Mouse (Mus musculus) adrenal gland, adult 8-10 months (tissue): ENCODE measurements around the gene Samd4b. TPM values are rescaled to one million over a fixed set of nuclear protein-coding genes. Genes with fewer than 3 reads are reported as not detected.
A peak's percentile ranks its signal among the peaks of the same experiment; 100 is the strongest.

Experiments
- DNase-seq: peaks from one replicate; pipeline ENCODE4 v3.0.0; 2022
- total RNA-seq, 4 experiments: library from RNA; stranded (reverse); gene quantifications; 2 replicates each; pipeline ENCODE4 v1.2.4; 2022

Gene Samd4b
- total RNA-seq, 4 experiments from 2014 or later, result 62.4 to 83.9 (median 73.4) TPM

DNA sequence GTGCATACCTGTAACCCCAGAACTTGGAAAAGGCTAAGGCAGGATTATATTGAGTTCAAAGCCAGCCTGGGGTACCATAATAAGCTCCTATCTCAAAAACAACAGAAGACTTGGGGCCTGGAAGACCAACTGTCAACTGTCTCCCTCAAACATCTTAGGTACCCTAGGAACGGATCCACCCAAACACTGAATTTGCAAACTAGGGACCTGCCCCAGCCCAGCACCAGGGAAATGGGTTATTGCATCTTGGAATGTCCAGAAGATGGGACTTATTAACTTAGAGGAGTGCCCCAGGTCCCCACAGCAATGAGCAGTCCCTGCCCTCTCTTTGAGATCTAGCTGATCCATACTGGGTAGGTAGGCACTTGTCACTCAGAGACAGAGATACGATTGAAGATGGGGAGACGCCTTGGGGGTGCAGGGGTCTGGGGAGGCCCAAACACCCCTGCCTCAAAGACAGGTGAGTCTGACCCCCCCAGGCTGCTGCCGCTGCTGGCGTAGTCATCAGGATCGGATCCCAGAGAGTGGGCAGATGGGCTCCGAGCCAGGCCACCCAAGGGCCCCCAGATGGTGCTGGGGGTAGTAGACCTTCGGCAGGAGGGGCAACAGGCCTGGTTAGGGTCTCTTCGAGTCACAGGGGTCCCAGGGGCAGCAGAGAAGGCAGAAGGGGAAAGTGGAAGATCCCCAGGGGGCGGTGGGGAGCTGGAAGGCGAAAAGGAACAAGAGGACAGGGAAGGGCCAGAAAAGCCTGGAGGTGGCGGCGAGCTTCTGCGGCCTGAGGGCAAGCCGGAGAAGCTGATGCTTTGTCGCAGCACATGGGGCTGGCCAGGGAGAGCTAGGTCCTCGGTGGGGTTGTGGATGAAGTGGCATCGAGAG is 220.5 kb downstream of the Samd4b start:
- no peak for DNase-seq

DNA sequence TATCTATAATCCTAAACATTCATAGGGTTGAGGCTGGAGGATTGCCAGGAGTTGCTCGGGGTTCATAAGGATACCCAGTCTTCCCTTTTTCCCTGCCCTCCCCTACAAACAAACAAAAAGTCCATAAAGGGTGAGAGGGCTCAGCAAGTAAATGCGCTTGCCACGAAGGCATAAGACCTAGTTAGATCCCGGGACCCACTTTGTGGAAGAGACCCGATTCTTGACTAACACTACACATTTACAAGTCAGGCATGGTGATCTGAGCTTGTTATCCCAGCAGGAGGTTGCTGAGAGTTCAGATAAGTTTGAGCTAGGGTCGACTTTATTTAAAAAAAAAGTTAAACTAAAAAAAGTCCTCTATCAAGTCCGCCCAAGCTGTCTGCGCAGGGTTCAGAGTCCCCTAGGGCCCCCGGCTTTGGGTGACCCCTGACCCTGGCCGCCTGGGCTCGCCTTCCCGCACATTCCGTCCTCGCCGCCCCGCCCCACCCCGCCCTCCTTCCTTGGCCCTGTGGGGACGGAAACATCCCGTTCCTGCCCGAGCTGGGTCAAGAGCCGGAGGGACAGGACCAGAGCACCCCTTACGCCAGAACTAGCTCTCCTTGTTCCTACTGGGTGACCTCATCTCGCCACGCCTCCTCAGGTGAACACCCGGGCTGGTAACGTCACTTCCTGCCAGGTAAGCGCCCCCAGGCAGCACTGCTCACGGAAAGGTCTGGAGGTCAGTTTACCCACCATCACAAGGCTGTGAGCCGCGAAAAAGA is 221.8 kb downstream of the Samd4b start:
- peak; percentile 81 for DNase-seq

DNA sequence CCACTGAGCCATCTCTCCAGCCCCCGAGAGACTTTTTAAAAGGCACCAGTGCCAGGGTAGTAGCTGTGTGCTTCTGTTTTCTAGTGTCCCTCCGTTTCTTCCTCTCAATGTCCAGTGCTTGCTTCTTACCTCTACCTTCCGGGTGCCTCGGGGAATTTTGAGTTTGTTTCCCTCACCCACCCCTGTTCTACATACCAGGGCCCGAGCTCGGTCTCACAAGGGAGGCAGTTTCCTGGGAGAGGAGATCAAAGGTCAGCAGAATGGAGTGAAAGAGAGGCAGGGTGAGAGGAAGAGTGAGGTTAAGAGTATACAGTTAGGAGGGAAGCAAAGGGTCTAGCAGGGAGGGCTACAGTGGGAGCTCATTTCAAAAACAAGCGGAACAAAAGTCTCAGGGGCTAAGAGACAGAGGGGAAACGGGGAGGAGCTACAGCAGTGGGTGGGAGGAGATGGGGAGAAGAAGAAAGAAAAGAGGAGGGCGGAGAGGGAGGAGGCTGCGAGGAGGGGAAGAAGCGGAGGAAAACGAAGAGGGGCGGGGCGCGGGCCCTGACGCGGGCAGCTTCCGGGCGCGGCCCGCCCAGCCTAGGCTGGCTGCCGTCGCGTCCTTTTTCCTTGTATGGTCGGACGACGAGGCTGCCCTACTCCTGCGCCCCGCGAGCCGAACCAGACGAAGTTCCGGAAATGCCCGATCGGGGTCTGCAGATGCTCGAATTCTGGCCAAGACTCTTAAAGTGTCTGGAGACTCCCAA is 222.6 kb downstream of the Samd4b start:
- peak; percentile 85 for DNase-seq

DNA sequence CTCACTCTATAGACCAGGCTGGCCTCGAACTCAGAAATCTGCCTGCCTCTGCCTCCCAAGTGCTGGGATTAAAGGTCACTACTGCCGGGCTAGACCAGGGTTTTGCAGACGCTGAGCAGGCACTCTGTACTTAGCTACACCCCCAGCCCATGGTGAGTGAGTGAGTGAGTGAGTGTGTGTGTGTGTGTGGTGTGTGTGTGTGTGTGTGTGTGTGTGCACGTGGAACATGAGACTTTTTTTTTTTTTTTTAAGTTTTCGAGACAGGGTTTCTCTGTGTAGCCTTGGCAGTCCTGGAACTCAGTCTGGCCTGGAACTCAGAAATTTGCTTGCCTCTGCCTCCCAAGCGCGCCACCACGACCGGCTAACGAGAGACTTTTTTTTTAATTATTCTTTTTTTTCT is 223.3 kb downstream of the Samd4b start:
- DNase-seq, result no peak

DNA sequence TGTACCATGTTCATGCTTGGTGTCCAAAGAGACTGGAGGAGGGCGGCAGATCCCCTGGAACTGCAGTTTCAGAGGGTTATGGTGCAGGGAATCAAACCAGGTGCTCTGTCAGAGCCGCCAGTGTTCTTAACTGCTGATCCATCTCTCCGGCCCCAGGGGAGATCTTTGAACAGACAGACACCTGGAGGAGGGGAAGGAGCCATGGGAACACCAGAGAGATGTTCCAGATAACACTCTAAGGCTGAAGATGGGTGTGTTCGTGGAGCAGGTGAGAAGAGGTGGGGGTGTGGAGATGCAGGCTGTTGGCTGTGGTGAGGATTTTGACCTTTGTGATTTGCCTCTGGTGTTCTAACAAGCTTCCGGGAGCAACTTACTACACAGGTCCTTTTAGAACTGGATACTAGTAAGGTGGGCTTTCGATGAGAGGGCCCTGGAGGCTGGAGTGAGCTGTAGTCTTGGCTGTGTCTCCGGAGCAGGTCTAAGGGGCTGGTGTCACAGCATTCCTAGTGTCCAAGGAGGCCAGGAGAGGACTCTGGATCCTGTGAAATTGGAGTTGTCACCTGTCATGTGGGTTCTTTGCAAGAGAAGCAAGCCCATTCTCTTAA is 224.0 kb downstream of the Samd4b start:
- no peak for DNase-seq

DNA sequence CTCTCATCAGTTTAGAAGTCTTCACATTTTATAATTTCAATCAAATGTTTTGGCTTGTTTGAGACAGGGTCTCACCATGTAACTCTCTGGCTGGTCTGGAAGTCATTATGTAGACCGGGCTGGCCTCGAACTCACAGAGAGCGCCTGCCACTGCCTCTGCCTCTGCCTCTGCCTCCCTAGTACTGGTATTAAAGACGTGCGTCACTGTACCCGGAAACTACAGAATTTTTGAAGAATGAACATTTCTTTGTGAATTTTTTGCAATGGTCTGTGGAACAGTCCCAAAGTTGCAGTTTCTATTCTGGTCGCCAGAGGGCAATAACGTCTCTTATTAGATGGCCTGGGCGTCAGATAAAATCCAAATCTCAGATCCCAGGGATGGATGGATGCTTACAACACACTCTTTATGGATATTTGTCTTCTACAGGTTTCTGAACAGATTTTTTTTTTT is 224.8 kb downstream of the Samd4b start:
- peak; percentile 77 for DNase-seq

DNA sequence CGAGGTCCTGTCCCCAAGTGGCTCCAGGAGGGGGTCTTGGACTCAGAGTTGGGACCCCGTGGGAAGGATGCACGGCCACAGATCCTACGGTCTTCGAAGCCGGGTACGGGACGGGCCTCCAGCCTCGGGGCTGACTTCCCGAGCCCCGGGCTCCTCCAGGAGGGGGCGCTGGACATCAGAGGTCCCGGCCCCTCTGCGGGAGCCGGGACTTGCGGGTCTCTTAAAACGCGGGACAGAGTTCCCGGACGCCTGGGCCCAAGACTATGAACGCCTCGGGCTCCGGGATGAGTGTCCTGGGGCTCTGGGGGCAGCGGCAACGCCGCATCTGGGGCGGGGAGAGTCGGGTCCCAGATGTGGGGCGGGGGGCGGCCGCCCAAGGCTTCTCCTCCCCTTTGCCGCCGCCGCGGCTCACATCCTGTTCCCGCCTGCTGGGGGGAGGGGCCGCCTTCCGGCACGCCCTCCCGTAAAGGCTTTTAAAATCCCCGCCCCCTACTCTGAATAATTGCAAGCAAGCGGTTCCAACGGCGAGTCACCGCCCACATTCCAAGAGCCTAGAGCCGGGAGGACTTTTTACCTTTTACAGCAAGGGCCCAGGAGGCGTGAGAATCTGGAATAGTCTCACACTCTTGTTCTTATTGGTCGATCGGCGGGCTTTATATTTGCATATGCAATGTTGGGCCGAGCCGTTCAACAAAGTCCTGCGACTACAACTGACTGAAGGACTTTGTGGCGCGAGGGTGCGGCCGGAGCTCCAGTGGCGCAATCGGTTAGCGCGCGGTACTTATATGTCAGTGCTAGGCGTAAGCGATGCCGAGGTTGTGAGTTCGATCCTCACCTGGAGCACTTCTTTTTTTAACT is 225.5 kb downstream of the Samd4b start, which contains the start of gene Plekhg2:
Plekhg2 (minus strand) TSS at position 349 of the 858 bp plus-strand sequence.
- DNase-seq, result peak; percentile 98

DNA sequence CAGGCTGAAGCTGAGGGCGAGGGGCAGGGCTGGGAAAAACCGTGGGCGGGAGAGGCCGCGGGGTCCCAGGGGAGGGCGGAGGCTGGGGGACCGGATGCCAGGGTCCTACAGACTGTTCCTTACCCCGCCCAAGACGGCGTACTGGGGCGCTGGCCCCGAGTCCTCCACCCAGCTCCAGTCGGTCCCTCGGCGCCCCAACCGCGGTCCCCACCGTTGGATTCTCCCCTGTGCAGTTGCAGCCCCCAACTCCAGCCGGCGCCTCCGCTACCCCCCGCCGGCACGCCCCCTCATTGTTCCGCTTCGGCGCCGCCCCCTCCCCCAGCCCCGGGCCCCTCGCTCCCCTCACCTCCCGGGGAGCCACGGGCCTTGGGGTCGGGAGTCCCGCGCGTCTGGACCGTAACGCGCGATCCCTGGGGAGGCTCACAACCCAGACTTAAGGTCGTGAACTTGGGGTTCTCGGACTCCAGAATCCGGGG is 226.4 kb downstream of the Samd4b start:
- DNase-seq, result peak; percentile 49

DNA sequence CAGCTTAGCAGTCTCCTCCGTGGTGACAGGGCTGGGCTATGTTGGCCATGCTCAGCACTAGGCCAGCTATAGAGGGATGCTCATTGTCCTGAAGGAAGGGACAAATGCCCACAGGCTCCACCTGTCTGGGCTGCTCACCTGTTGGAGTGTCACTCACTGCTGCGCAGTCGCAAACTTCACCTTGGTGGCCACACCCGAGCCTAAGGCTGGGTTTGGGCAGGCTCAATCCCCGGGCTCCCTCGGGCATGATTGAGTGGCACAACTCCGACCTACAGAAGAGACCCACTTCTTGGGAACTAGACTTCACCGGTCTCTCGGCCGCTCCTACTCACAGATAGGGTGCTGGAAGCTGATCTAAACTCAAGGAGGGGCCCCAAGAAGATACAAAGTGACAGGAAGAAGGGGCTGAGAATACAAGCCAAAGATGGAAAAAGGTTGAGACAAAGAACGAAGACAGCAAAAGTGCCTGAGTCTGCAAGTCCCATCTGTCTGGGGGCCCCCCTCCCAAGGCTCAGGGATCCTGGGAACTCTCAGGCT is 226.9 kb downstream of the Samd4b start:
- no peak for DNase-seq

DNA sequence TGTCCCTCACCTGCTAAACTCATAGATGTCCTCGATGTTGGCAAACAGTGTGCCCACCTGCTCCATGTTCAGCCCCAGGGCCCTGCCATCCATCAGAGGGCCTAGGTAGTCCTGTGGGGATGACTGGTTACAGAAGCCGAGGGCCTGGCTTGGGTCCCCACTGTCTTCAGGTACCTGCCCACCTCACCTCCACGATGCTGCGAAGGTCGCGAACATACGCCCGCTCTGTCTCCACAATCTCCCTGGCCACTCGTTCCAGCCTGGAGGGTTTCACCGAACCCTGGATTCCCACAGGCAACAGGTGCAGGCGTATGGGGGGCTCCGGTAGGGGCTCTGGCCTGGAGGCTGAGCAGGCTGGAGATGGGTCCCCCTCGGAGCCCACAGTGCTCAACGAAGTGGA is 227.9 kb downstream of the Samd4b start:
- no peak for DNase-seq

DNA sequence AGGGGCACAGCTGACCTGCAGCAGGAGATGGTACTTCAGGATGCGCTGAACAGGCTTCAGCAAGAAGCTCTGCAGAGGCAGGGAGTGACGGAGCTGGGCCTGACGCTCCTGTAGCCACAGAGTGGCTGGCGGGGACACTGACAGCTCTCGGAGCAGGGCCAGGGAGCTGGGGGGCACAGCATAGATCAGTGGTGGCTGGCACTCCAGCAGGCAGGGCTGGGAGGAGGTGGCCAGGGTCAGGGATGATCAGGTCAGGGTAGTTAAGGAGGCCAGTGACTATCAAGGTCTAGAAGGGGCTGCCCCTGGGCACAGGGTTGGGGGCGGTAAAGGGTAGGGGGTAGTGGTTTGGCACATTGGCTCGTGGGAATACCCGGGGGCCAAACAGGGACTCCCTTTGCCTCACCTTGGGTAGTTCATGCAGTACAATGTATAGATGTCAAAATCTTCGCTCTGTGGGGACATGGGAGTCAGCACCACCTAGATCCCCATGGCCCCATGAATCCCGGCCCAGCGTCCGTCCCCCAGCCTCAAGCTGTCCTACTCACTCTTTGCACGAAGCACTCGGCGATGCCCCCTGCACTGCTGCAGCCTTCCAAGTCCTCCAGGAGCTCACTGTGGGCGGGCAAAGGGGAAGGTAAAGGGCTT is 229.5 kb downstream of the Samd4b start:
- no peak for DNase-seq

DNA sequence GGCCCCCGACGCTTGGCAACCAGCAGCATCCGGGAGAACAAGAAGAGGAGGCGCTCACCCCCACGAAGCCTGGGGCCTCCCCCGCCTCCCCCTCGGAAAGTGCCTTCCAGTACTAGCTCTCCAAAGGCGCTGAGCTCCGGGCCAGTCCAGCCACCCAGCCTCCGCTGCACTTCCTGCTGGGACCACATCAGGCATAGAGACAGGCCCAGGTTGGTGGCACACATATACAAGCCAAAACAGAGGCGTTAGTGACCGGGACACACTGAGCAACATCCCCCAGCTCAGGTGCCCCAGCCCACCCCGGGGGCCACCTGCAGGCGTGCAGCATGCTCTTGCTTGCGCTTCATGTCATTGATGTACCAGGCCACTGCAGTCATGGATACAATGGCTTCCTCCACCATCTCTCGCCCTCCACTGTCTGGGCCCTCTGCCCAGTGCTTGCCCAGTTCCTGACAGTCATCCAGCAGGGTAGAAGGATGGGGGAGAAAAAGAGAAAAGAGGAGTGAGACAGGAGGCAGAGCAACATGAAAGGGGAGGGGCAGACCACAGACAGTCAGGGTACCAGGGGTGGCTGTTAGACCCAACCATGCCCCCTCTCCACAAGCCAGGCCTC is 230.2 kb downstream of the Samd4b start:
- no peak for DNase-seq

DNA sequence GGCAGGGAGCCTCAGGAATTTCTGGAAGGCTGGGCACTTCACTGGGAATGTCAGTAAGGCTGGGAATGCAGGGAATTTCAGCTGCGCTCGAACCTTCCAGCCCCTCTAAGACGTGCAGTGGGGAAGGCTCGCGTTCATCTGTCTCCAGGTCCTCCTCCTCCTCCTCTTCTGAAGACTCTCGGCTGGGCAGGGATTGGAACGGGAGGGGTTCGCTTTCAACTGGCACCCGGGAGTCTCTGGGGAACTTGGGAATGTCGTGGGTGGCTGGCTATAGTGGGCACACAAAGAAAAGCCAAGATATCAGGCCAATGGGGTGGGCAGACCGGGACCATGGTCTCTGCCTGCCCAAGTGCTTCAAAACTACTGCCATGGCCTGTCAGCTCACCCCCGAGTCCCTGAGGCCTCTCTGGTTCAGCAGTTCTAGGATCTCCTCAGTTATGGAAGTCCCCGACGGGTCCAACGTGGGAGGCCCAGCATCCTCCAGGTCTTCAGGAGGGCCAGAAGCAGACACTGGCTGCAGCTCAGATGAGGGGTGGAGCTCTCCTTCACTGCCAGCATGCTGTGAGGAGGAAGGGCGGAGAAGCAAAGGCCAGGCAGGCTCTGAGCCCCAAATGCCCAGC is 235.4 kb downstream of the Samd4b start:
- no peak for DNase-seq

DNA sequence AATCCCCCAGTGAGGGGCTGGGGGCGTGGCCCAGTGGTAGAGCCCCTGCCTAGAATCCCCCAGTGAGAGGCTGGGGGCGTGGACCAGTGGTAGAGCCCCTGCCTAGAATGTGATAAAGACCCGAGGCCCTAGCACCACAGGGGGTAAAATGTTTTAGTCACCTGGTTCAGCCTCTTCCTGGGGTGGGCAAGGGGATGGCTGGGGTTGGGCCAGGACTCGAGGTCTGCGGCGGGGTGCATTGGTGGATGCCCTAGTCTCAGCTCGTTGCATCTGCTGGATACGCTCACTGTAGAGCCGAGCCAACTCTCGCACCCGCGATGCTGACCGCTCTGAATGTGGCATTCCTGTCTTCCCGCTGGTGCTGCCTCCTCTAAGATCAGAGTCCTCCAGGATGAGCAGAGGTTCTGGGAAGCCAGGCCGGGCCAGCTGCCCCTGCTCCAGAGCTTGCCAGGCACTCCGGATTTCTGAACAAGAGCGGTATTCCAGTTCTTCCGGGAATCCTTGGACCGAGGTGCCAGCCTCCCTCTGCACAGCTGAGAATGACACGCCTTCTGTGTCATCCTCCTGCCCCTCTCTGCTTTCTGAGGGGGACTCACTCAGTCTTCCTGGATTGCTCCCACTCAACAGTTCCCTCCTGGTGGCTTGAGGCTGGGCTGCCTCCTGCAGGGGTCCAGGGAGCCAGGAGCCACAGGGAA is 236.2 kb downstream of the Samd4b start:
- DNase-seq, result no peak

DNA sequence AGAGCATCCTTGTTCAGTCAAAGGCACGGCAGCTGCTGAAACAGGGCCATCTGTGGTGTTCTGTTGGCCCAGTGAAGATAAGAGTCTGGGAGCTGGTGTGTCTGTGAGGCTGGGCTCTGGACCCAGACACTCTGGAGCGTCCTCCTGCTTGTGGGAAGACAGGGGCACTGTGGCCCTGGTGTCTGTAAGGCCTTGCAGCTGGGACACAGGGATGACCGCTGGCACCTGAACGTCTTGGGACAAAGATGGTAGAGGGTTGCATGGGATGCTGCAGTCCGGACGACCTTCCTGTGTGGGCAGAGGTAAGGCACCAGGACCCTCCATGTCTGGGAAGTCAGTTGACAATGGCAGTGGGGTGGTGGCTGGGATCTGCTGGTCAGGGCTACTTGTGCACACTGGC is 237.7 kb downstream of the Samd4b start:
- DNase-seq, result no peak

DNA sequence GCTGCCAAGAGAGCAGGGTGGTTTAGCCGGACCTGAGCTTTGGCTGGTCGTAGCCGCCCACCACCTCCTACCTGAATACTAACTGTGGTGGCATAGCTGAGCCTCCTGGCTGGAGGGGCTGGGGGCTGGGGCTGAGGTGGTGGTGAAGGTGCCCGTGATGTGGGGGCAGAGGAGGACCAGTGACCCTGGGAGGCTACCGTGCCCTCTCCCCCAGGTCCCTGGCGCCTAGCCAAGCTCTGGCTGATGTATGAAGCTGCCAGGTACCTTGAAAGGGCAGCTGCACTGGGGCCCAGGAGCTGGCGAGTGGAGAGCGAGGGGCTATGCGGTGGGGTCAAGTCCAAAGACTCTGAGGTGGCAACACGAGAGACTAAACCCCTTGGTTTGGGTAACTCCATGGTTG is 238.1 kb downstream of the Samd4b start:
- no peak for DNase-seq

DNA sequence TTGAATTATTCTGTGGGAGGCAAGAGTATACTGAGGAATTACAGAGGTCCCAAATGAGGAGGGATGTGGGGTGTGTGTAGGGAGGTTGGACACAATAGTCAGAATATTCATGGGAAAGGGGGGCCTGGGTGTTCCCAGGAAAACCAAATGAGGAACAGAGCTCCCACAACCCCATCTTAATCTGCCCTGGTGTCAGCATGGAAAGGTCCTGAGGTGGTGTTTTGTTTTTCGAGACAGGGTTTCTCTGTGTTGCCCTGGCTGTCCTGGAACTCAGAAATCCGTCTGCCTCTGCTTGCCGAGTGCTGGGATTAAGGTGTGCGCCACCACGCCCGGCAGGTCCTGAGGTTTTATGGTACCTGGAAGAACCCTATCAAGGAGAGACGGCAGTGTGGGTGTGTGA is 239.5 kb downstream of the Samd4b start:
- DNase-seq, result no peak

DNA sequence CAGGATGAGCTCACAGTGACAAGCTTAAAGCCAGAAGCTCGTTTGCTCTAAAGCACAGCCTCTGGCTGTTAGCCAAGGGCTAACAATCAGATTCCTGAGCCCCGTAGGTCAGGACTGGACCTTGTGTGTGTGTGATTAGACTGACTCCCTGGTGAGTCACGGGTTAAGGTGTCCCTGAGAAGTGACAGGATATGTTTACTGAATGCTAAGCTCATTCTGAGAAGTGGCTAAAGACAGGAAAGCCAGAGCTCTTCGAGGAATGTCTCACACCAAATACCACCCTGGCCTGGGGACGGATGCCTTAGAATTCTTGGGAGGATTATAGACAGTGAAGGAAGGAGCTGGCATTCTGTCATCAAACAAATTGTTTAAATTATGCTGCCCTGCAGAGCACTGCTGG is 240.0 kb downstream of the Samd4b start:
- DNase-seq, result peak; percentile 50

DNA sequence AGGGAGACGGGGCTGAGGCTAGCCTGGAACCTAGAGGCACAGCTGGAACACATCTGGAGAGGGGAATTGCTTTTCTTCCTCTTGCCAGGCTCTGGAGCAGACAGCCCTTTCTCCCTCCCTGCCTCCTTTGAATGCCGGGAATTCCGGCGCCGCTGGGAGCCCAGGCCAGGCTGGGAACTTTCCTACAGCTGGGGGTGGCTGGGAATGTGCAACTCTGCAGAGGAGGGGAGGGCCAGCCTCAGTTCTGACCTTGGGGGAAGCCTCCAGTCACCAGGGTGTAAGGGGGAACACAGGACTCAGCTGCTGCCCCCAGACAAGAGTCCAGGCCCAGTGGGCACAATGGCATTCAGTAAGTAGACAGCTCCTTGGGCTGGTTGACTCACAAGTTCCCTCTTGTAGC is 241.0 kb downstream of the Samd4b start:
- DNase-seq, result no peak
